Mouse (Mus musculus) layer of hippocampus, adult 2 months (tissue): ENCODE data around the gene Pard3b. TPM values are rescaled to one million over a fixed set of nuclear protein-coding genes. Genes with fewer than 3 reads are reported as not detected.

Experiments
- DNase-seq, 2 experiments: peaks; one replicate each; pipeline ENCODE4 v3.0.0; 2022; ENCODE audit warnings: low spot score in 2 of 2
- H3K27ac ChIP-seq: fragments of 200-600 bp; 2 replicates; pipeline ENCODE4 v1.8.1; 2022
- H3K4me3 ChIP-seq: fragments of 200-600 bp; 2 replicates; pipeline ENCODE4 v1.8.1; 2022; ENCODE audit warnings: mild to moderate bottlenecking
- CTCF ChIP-seq: fragments of 200-600 bp; conservative IDR thresholded peaks from 2 replicates; pipeline ENCODE4 v1.8.1; 2022; ENCODE audit warnings: antibody characterized with exemption, mild to moderate bottlenecking, moderate library complexity
- long read RNA-seq, 2 experiments: library from polyadenylated mRNA; stranded (forward); transcript quantifications; one replicate each; pipeline ENCODE4 v2.0.0; 2021; ENCODE audit warnings: borderline mapping rate in 2 of 2
- total RNA-seq, 2 experiments: library from RNA; stranded (reverse); gene quantifications; 2 replicates each; pipeline ENCODE4 v1.2.3; 2021

Pard3b gene
- 1 to 10 TPM; 4.6 to 6.9 TPM for total RNA-seq
- long read RNA-seq, experiment 1, partial matches to known transcripts = 0 of 1 reads
- long read RNA-seq, experiment 1, other reads (novel, unspliced or antisense) = 1 of 1 reads
- long read RNA-seq, experiment 2 = 0 reads

DNA sequence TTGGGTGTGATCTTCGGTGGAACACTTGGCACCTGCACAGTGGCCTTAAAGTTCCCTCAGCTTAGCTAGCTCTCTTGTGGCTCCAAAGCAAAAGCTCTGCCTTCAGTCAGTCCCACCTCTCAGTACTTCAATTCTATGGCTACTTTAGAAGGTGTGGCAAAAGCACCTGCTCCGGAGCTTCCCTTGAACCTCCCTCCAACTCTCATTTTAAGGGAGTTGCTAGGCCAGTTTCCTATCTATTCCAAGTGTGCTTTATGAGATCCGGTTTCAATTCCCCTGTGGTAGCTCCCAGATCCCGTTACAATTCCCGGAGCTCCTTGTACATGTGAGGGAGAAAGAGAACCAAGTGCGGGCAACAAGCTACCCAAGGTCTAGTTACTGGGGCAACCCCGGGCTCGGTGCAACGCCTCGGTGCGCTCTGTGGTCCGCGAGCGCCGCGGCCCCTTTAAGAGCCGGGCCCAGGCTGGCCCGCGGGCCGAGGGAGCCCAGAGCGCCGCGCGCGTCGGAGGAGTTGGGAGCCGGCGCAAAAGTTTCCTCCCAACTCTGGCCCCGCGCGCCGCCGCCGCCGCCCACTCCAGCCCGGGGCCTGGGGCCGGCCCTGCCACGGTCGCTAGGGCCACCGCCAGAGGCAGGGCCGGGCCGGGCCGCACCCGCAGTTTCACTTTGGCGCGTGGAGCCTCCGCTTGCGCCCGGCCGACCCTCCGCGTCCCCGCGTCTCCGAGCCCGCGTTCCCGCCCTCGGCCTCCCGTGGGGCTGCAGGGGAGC is at the start of gene Pard3b:
TSS of gene Pard3b (plus strand) at position 478 of the 765 bp plus-strand sequence.
- H3K4me3 ChIP-seq = peak within 1 kb of the TSS; percentile 82
- DNase-seq = peak in 1 of 2 experiments; percentile 44
- no peak for TF ChIP-seq CTCF
- peak within 1 kb of the TSS; percentile 72 for H3K27ac ChIP-seq

DNA sequence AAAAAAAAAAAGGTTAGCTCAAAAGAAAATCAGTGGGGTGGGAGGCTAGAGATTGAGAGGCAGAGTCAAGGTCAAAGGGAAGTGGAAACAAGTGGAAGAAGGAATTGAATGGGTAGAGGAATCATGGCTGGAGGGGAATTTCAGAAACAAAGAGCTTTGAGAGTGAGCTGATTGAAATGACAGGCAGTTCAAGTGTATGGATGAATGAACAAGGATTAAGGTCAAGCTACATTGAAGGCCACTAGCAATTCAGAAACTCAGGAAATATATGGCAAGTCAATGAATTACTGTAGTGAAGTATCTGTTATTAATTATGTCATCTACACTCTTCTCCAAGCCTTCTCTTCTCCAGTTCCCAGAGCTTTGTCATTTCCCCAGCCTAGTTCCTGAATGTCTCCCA is 22.4 kb upstream of the Pard3b start:
- TF ChIP-seq CTCF = no peak
- no peak for DNase-seq
- H3K4me3 ChIP-seq = no peak overlapping the region
- no peak overlapping the region for H3K27ac ChIP-seq

- no peak for DNase-seq
- Histone ChIP-seq H3K27ac (no peak overlapping the region), H3K4me3 (no peak overlapping the region)
- no peak for TF ChIP-seq CTCF
Observed at GRCm38 (mm10) chr1:61620651-61621050, 18.0 kb upstream of the Pard3b start.

GRCm38 (mm10) chr1:61629857-61630256 is 8.8 kb upstream of the Pard3b start:
- no peak for TF ChIP-seq CTCF

DNA sequence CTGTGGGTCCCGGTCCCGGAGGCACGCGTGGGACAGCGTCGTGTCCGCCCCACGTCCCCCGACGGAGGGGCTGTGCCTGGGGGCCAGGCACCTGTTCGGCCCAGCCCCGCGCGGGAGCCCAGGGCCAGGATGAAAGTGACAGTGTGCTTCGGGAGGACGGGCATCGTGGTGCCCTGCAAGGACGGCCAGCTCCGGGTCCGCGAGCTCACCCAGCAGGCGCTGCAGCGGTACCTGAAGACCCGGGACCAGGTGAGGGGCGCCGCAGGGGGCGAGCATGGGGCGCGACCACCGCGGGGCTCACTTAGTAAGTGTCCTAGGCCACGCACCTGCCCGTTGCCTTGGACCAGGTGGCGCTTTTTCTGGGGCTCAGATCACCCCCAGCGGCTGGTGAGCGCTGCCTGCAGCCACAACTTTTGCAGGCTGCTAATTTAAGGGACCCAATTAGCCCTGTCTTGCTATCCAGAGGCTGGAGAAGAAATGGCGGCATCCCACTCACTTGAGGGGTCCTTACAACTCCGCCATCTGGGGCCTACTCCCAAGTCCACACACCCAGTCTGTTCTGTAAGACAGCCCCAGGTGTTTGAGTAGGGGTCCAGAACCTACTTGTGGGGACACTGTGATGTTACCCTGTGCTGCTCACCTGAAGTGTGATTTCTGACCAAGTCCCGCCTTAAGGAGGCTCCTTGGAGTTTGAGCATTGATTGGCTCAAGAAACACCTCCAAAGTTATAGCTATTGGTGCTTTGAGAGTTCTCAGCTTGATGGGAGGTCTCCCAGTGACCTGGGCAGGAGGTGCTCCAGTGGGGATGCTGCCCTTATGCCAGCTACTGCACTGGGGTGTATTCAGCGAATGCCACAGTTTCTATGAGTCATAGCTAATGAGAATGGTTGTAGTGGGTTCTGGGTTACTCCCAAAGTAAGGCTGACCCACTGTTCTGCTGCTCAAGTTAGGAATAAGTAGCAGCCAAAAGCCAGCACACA is 780 bp downstream of the Pard3b start:
- no peak for DNase-seq
- TF ChIP-seq CTCF = peak; percentile 38; the same call in 1 of the 2 replicates
- peak overlapping the region; percentile 72 for H3K27ac ChIP-seq
- H3K4me3 ChIP-seq = peak overlapping the region; percentile 82

More at GRCm38 (mm10) chr1:61629857-61630256, 8.8 kb upstream of the Pard3b start:
- Histone ChIP-seq H3K27ac (no peak overlapping the region), H3K4me3 (no peak overlapping the region)
- DNase-seq = no peak

GRCm38 (mm10) chr1:61641880-61642279 is 3.3 kb downstream of the Pard3b start:
- no peak for TF ChIP-seq CTCF
- Histone ChIP-seq H3K27ac (no peak overlapping the region), H3K4me3 (no peak overlapping the region)
- no peak for DNase-seq

DNA sequence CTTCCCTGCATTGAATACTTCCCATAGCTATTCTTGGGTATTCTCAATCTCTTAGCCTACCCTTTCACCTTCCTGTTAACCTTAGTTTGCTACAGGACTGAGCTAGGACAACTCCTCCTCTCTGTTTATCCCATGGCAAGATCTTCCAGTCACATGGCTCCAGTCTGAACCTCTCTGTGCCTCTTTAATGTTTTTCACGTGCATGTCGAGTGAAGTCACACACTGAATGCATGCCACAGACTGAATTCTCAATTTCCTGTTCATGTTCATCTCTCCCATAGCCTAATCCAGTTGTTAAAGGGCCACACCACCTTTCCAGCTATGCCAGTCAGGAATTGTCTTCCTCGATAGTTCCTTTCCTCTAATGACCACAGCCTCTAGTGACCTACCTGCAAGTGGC is 6.4 kb downstream of the Pard3b start:
- Histone ChIP-seq H3K4me3 (no peak overlapping the region), H3K27ac (no peak overlapping the region)
- TF ChIP-seq CTCF = no peak
- DNase-seq = no peak

DNA sequence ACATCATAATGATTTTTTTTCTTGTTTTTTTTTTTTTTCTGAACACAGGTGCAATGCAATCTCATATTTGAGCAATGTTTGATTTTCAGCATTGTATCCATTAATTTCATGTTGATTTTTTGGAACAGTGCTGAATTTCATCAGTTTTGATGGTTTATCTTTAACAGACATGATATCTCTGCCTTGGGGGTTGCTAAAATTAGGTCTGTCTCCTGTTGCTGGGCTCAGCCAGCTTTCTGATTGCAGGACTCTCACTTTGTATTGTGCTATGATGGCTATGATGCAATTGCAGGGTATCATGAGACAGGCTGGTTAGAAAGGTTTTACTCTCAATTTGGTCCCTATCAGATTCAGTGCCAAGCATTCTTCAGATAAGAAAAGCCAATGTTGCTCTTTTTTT is 11.3 kb downstream of the Pard3b start:
- no peak for DNase-seq
- H3K4me3 ChIP-seq = no peak overlapping the region
- no peak for TF ChIP-seq CTCF
- H3K27ac ChIP-seq = no peak overlapping the region

GRCm38 (mm10) chr1:61651454-61652271 is 13.0 kb downstream of the Pard3b start:
- Histone ChIP-seq H3K27ac (no peak overlapping the region), H3K4me3 (no peak overlapping the region)
- TF ChIP-seq CTCF = no peak
- DNase-seq = no peak

DNA sequence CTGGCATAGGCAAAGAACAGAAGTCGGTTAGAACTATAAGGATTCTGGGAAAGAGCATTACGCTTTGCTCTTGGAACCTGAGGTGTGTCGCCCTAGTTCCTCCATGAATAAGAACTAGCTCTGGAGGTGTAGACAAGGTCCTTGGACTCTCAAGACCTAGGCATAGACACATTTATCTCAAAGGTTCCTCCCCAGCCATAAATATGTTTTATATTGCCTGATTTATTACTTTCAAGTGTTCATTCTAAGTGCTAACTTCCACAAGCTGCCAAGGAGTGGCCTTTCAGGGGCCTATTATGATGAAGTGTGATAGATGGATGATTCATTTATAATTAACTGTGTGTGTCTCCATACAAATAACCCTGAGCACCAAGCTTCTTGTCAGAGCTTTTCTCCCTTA is 19.1 kb downstream of the Pard3b start:
- Histone ChIP-seq H3K4me3 (no peak overlapping the region), H3K27ac (no peak overlapping the region)
- no peak for TF ChIP-seq CTCF
- no peak for DNase-seq

DNA sequence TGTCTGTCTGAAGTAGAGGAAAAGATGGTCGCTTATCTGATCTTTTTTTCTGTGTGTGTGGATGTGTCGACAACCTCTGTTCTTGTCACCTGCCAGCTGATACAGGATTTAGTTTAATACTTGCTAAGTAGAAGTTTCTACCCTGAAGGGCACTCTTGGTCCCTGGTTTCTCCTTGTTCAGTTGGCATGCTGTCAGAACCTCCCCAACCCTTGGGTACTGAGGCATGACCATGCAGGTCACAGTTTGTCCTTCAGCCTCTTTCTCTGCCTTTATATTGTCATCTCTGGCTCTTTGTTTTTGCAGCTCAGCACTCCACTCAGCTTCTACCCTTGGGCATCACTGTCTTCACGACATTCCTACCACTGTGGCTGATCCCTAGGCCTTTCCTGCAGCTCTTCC is 21.3 kb downstream of the Pard3b start:
- TF ChIP-seq CTCF = no peak
- Histone ChIP-seq H3K27ac (no peak overlapping the region), H3K4me3 (no peak overlapping the region)
- no peak for DNase-seq

GRCm38 (mm10) chr1:61685221-61685814 is 46.7 kb downstream of the Pard3b start:
- no peak overlapping the region for H3K27ac ChIP-seq
- no peak overlapping the region for H3K4me3 ChIP-seq
- DNase-seq = no peak
- TF ChIP-seq CTCF = no peak
